Comparison of ENCODE assay signal across 25 mouse cellular contexts in the genomic region with DNA sequence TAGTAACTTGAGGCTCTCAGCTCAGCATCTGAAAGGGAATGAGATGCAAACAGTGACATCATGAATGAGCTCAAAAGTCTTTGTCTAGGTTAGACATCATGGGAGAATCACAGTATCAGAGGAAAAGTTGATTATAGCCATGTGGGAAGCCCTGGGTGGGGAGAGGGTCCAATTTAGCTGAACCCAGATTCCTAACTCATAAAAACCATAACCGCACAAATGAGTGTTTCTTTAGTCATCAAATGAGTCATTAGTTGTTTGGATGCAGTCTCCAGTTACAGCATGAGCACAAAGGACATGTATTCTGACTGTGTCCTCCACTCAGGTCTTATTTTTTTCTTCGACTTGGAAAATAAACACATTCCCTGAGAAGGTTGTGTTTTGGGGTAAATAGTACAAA.
DNase-seq lines count a peak whose midpoint lies in the region; ATAC-seq and TF ChIP-seq lines count a peak whose summit lies in the region.
"Had no signal": no experiment of that assay in that cellular context is flagged by ENCODE, and none has a peak within 500 bp of the region (broad histone marks: within the 10 kb centered on the region; RNA-seq: fewer than 3 reads in every experiment).

No protein-coding gene starts in this region.

- TF ChIP-seq POLR2A in myocyte (IDR thresholded peaks at IDR 0.05; ENCODE audit: insufficient read length, low read depth): no peak

- WGBS in hindbrain, embryonic 10.5 days: 89% methylated on average over 2 of the region's 2 CpGs

- H3K4me2 ChIP-seq in myocyte (ENCODE audit: low read depth): peak overlapping the region; percentile 64
- H3K4me2 ChIP-seq: embryonic facial prominence, embryonic 12.5 days; forebrain, embryonic 13.5 days; forebrain, embryonic 15.5 days had no signal

- no peak overlapping the region for H3K27ac ChIP-seq in hindbrain, embryonic 10.5 days
- H3K27ac ChIP-seq: embryonic facial prominence, embryonic 10.5 days; embryonic facial prominence, embryonic 12.5 days; forebrain, embryonic 13.5 days; forebrain, embryonic 15.5 days; gastrocnemius, adult 2 months had no signal

- H3ac ChIP-seq in myocyte (ENCODE audit: control insufficient read depth, insufficient read length): no peak overlapping the region

- H3K36me3 ChIP-seq in myocyte (ENCODE audit: control insufficient read depth, insufficient read depth): no peaks in the 10 kb centered on the region
- H3K36me3 ChIP-seq in hindbrain, embryonic 10.5 days: no peaks in the 10 kb centered on the region
- H3K36me3 ChIP-seq: embryonic facial prominence, embryonic 10.5 days; embryonic facial prominence, embryonic 12.5 days; forebrain, embryonic 15.5 days; G1E had no signal

- POLR2A ChIA-PET in Patski (lab: Charles Lee): no interaction called here

- in situ Hi-C loops in Patski (cut with MboI; ENCODE audit: low pct_unique_long_range_greater_than_20kb): loop anchor here (5.0 kb wide), 1 partner anchor 914 kb away; no protein-coding TSS in a partner anchor

- peak; percentile 73 for ATAC-seq in Patski
- ATAC-seq: CD4-positive, CD25-positive, alpha-beta regulatory T cell, adult 4 months; forebrain, embryonic 13.5 days; forebrain, embryonic 15.5 days; forebrain, postnatal 0 days had no signal

- TF ChIP-seq CTCF in Patski (IDR thresholded peaks at IDR 0.05): no peak

- H3K4me1 ChIP-seq in hindbrain, embryonic 10.5 days (replicated peaks): no peaks in the 10 kb centered on the region
- H3K4me1 ChIP-seq: embryonic facial prominence, embryonic 10.5 days; embryonic facial prominence, embryonic 12.5 days; forebrain, embryonic 13.5 days had no signal

- no peaks in the 10 kb centered on the region for H3K79me2 ChIP-seq in myocyte (ENCODE audit: control insufficient read depth, insufficient read depth)

- H3K27me3 ChIP-seq in Patski (peaks cover 3% of the 10 kb centered on the region), myocyte (ENCODE audit: control insufficient read depth, insufficient read depth, insufficient read length) (no peaks in the 10 kb centered on the region)
- no peaks in the 10 kb centered on the region for H3K27me3 ChIP-seq in hindbrain, embryonic 10.5 days (ENCODE audit: insufficient read depth, poor library complexity, severe bottlenecking)
- H3K27me3 ChIP-seq: CH12.LX; forebrain, embryonic 13.5 days; forebrain, embryonic 15.5 days had no signal

- DNase-seq in 3T3-L1 (ENCODE audit: low read depth, low spot score): peak; percentile 75
- DNase-seq in Muller cell, postnatal 12 days (ENCODE audit: inconsistent ontology term): peak; percentile 89
- no peak for DNase-seq in Patski (ENCODE audit: low read depth, low spot score)
- DNase-seq in gastrocnemius, adult 8-10 months (ENCODE audit: low spot score in 2 of 2): no peak
- no peak for DNase-seq in cerebellum, postnatal 14 days
- DNase-seq in hindbrain, embryonic 10.5 days (ENCODE audit: low spot score): no peak
- DNase-seq in frontal cortex, postnatal 25 days (ENCODE audit: low spot score in 2 of 2): no peak
- DNase-seq: adrenal gland, adult 2 months; adrenal gland, postnatal 10 days; adrenal gland, postnatal 25 days; cerebellum, adult 11 months; cerebellum, adult 18-20 months; cerebellum, adult 8-10 months; cerebellum, adult 9-11 months; cerebellum, postnatal 25 days; forebrain, postnatal 0 days; gastrocnemius, adult 2 months had no signal

- no peak overlapping the region for H3K4me3 ChIP-seq in myocyte
- no peak overlapping the region for H3K4me3 ChIP-seq in hindbrain, embryonic 10.5 days
- H3K4me3 ChIP-seq: embryonic facial prominence, embryonic 10.5 days; embryonic facial prominence, embryonic 12.5 days; forebrain, embryonic 13.5 days; forebrain, embryonic 15.5 days; gastrocnemius, adult 2 months had no signal

- CTCF ChIA-PET in Patski (lab: Charles Lee): interaction anchor here (0.7 kb wide), 1 partner anchor 931 kb away, joined by 3 read pairs; no protein-coding TSS in a partner anchor

- H3K9me3 ChIP-seq in hindbrain, embryonic 10.5 days: no peaks in the 10 kb centered on the region
- H3K9me3 ChIP-seq: embryonic facial prominence, embryonic 10.5 days; embryonic facial prominence, embryonic 12.5 days; forebrain, embryonic 13.5 days; forebrain, embryonic 15.5 days had no signal

TF ChIP-seq in myocyte, 11 proteins besides CTCF, POLR2A, EP300 and RAD21:
- peak; percentile 22 for TF ChIP-seq TCF12 (IDR thresholded peaks at IDR 0.05; ENCODE audit: insufficient read depth, poor library complexity, severe bottlenecking)
- TF ChIP-seq MYOD1 (IDR thresholded peaks at IDR 0.05; ENCODE audit: control insufficient read depth in 1 of 3, insufficient read length in 2 of 3, low read depth in 2 of 3): no peak
TF ChIP-seq in myocyte: peak in this region for 1.

Comparison
In these comparisons a context has a peak if more than half of its experiments do, and no peak if none do; other contexts are left out.
1. DNase-seq: peak in 3T3-L1 (single experiment) and Muller cell, postnatal 12 days (single experiment); none in Patski (single experiment), gastrocnemius, adult 8-10 months (0 of 2), cerebellum, postnatal 14 days (0 of 2), hindbrain, embryonic 10.5 days (single experiment) and frontal cortex, postnatal 25 days (0 of 2).